9 mouse cellular contexts compared by ENCODE assay signal in genomic region chr2:104130969-104131368, GRCm38 (mm10). TPM values are rescaled to one million over a fixed set of nuclear protein-coding genes. Genes with fewer than 3 reads are reported as not detected.
DNase-seq lines count a peak whose midpoint lies in the region; ATAC-seq lines count a peak whose summit lies in the region.
"Had no signal": no experiment of that assay in that cellular context is flagged by ENCODE, and none has a peak within 500 bp of the region (broad histone marks: within the 10 kb centered on the region; RNA-seq: fewer than 3 reads in every experiment).

No protein-coding gene starts in this region.

- H3K9ac ChIP-seq in liver, embryonic 12.5 days = peak overlapping the region; percentile 25; the same call in 1 of the 2 replicates
- no peak overlapping the region for H3K9ac ChIP-seq in forebrain, embryonic 16.5 days (replicated peaks; ENCODE audit: low read depth, low read length)

- 41% methylated on average over 3 of the region's 3 CpGs for WGBS in liver, embryonic 12.5 days (ENCODE audit: insufficient replicate concordance)
- WGBS in forebrain, embryonic 16.5 days = 54% methylated on average over 3 of the region's 3 CpGs

- peaks cover 43% of the 10 kb centered on the region for H3K27me3 ChIP-seq in liver, embryonic 12.5 days (replicated peaks)
- peaks cover 4% of the 10 kb centered on the region; the same call in 1 of the 2 replicates for H3K27me3 ChIP-seq in forebrain, embryonic 16.5 days (replicated peaks; ENCODE audit: control insufficient read depth, insufficient read depth, low read length)

- DNase-seq in heart, postnatal 4 days = peak; percentile 74
- DNase-seq in heart, adult 9 months (ENCODE audit: low spot score in 2 of 2) = no peak
- DNase-seq in urinary bladder, postnatal 14 days (ENCODE audit: low spot score) = peak; percentile 46
- DNase-seq in urinary bladder, postnatal 4 days (ENCODE audit: low spot score in 2 of 2) = no peak
- DNase-seq in testis, postnatal 14 days (ENCODE audit: low spot score) = peak; percentile 43
- DNase-seq in ovary, adult 18-20 months (ENCODE audit: low spot score) = no peak

- H3K9me3 ChIP-seq in liver, embryonic 12.5 days (replicated peaks) = no peaks in the 10 kb centered on the region
- H3K9me3 ChIP-seq in forebrain, embryonic 16.5 days (ENCODE audit: control insufficient read depth, low read length) = no peaks in the 10 kb centered on the region
- H3K9me3 ChIP-seq: megakaryocyte, embryonic 14.5 days had no signal

- peak overlapping the region; percentile 82 for H3K27ac ChIP-seq in liver, embryonic 12.5 days
- no peak overlapping the region for H3K27ac ChIP-seq in forebrain, embryonic 16.5 days (ENCODE audit: low read length)

- H3K4me2 ChIP-seq in liver, embryonic 12.5 days = peak overlapping the region; percentile 57; the same call in 1 of the 2 replicates
- H3K4me2 ChIP-seq in forebrain, embryonic 16.5 days (ENCODE audit: low read length) = no peak overlapping the region

- H3K4me1 ChIP-seq in liver, embryonic 12.5 days = peaks cover 33% of the 10 kb centered on the region
- no peaks in the 10 kb centered on the region for H3K4me1 ChIP-seq in forebrain, embryonic 16.5 days (replicated peaks; ENCODE audit: control insufficient read depth, insufficient read depth, low read length)

- no peaks in the 10 kb centered on the region for H3K36me3 ChIP-seq in liver, embryonic 12.5 days
- no peaks in the 10 kb centered on the region for H3K36me3 ChIP-seq in forebrain, embryonic 16.5 days (ENCODE audit: control insufficient read depth, insufficient read depth)

- no peak overlapping the region for H3K4me3 ChIP-seq in liver, embryonic 12.5 days
- no peak overlapping the region for H3K4me3 ChIP-seq in forebrain, embryonic 16.5 days (replicated peaks; ENCODE audit: low read length)
- H3K4me3 ChIP-seq: megakaryocyte, embryonic 14.5 days had no signal

- no peak for ATAC-seq in liver, embryonic 12.5 days
- no peak for ATAC-seq in forebrain, embryonic 16.5 days

RNA-seq across cellular contexts. Expression of gene A930018P22Rik, which starts 8.4 kb away (rescaled TPM):
- total RNA-seq in heart, postnatal 4 days (2021) = under 1 TPM; 0.68 to 0.69 TPM
- 0.36 and 0.77 TPM in 2 replicates for polyA plus RNA-seq in liver, embryonic 12.5 days (2016; fragmentation: Nextera tagmentation; extraction: Ambion mirVana)
- not detected in 2 replicates for polyA plus RNA-seq in forebrain, embryonic 16.5 days (2015; fragmentation: Nextera tagmentation; extraction: Ambion mirVana)

RNA-seq across cellular contexts. Expression of gene Cd59a, which starts 35.4 kb away (rescaled TPM):
- 10 to 100 TPM; 28.1 to 31.9 TPM for total RNA-seq in heart, postnatal 4 days (2021)
- polyA plus RNA-seq in liver, embryonic 12.5 days (2016; fragmentation: Nextera tagmentation; extraction: Ambion mirVana) = 71.2 and 76.7 TPM in 2 replicates
- 5.5 and 6.3 TPM in 2 replicates for polyA plus RNA-seq in forebrain, embryonic 16.5 days (2015; fragmentation: Nextera tagmentation; extraction: Ambion mirVana)

Comparison
In these comparisons a context has a peak if more than half of its experiments do, and no peak if none do; other contexts are left out.
1. DNase-seq: peak in heart, postnatal 4 days (single experiment), urinary bladder, postnatal 14 days (single experiment) and testis, postnatal 14 days (single experiment); none in heart, adult 9 months (0 of 2), urinary bladder, postnatal 4 days (0 of 2) and ovary, adult 18-20 months (single experiment).